Mouse (Mus musculus) intestine, embryonic 14.5 days (tissue): Measurements from ENCODE around the gene Cep63. TPM values are rescaled to one million over a fixed set of nuclear protein-coding genes. Genes with fewer than 3 reads are reported as not detected.

Experiments
- ATAC-seq: fragments of 200-750 bp; cut with Nextera tagmentation; replicated peaks from 2 replicates; pipeline ENCODE4 v1.8.0; 2017; ENCODE audit warnings: low read depth, moderate number of reproducible peaks, moderate TSS enrichment, moderate library complexity; ENCODE audit not compliant: low FRiP score, low TSS enrichment
- DNase-seq: peaks from one replicate; pipeline ENCODE4 v3.0.0-alpha.2; 2018; ENCODE audit warnings: low spot score
- H3K27ac ChIP-seq: fragments of 300-500 bp; sonication (generic); 2 replicates; pipeline ENCODE4 v1.5.1; 2014; ENCODE audit warnings: low read depth, mild to moderate bottlenecking, control low read depth
- H3K27me3 ChIP-seq: fragments of 300-500 bp; sonication (generic); replicated peaks from 2 replicates; pipeline ENCODE4 v1.6.1; 2014; ENCODE audit warnings: low read length, control low read depth; ENCODE audit not compliant: control insufficient read depth, insufficient read depth
- H3K36me3 ChIP-seq: fragments of 300-500 bp; sonication (generic); 2 replicates; pipeline ENCODE4 v1.6.1; 2014; ENCODE audit warnings: low read length, control low read depth; ENCODE audit not compliant: control insufficient read depth, insufficient read depth
- H3K4me1 ChIP-seq: fragments of 300-500 bp; sonication (generic); replicated peaks from 2 replicates; pipeline ENCODE4 v1.6.1; 2014; ENCODE audit warnings: low read length, control low read depth, mixed read lengths; ENCODE audit not compliant: control insufficient read depth, insufficient read depth
- H3K4me2 ChIP-seq: fragments of 300-500 bp; sonication (generic); 2 replicates; pipeline ENCODE4 v1.6.1; 2014; ENCODE audit warnings: low read length
- H3K4me3 ChIP-seq: fragments of 300-500 bp; sonication (generic); 2 replicates; pipeline ENCODE4 v1.5.1; 2014; ENCODE audit warnings: low read depth, low read length, control low read depth, mixed read lengths
- H3K9ac ChIP-seq: fragments of 300-500 bp; sonication (generic); 2 replicates; pipeline ENCODE4 v1.6.1; 2014; ENCODE audit warnings: mild to moderate bottlenecking, low read length
- H3K9me3 ChIP-seq: fragments of 300-500 bp; sonication (generic); 2 replicates; pipeline ENCODE4 v1.6.1; 2016; ENCODE audit warnings: low read length, control low read depth; ENCODE audit not compliant: control insufficient read depth
- WGBS: fragments of 180-500 bp; shearing (Covaris S2); extraction: QIAGEN DNeasy Blood & Tissue Kit; methylation state at CpG from one replicate; pipeline ENCODE4 v1.1.7; 2014; 5-methylcytosine and 5-hydroxymethylcytosine counted together
- polyA plus RNA-seq: library from polyadenylated mRNA; unstranded; fragments of >200 nt; fragmentation: Nextera tagmentation; extraction: Ambion mirVana; gene quantifications from 2 replicates; pipeline ENCODE4 v1.2.1, GENCODE M21; 2014

Gene Cep63
- polyA plus RNA-seq, 1 experiment from 2014 or later, result 46.2 TPM

DNA sequence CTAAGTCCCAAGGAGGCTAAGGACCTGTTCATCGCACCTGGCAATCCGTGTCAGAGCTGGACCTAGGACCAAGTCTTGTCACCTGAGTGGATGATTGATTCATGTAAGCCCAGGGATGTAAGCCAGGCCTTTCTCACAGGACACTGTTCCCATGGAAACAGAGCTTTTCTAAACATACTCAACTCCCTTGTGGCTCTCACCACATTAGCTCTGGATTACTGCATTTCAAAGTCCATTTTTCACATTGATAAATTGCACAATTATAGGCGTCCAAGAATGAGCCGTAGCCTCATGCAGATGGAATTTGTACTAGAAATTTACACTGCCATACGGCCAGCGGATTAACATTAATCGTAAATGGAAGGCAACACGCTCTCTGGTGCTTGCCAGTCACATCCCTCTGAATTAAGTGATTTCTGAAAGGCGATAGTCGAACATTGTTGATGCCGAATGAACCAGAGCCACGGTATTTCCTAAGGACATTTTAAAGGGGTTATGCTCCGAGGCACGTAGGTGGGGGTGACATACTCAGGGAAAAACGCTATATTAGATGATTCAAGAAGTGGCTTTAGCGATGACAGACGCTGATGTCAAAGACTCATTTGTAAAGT, 23.7 kb upstream of the Cep63 start:
- no peaks in the 10 kb centered on the region for H3K36me3 ChIP-seq
- peaks cover 26% of the 10 kb centered on the region for H3K4me1 ChIP-seq
- no peaks in the 10 kb centered on the region for H3K27me3 ChIP-seq
- H3K9me3 ChIP-seq, result 0 out of 2 replicates have a peak, but pooled peaks cover 2% of the 10 kb centered on the region
- ATAC-seq (peak; percentile 79), DNase-seq (peak; percentile 75)
- WGBS, result 14% methylated on average over 17 of the region's 17 CpGs
- H3K9ac ChIP-seq, result no peak overlapping the region
- no peak overlapping the region for H3K4me3 ChIP-seq
- H3K4me2 ChIP-seq, result peak overlapping the region; percentile 28
- peak overlapping the region; percentile 76 for H3K27ac ChIP-seq

DNA sequence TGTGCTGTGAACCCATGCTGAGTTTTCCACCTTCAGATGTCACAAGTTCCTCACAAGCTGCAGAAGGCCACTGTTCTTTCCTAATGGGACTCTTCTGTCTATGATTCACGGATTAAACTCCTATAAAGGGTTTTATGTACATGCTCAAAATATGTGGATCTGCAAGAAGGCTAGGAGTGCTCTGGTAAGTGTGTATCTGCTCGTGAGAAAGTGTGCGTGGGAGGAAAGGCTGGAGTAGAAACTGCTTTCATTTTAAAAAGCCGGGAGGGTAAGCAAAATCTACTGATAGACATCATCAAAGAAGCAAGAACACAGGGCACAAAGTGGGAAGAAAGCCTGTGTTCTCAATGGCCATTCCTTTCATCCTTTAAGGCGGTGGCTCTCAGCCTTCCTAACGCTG, 20.7 kb upstream of the Cep63 start:
- Histone ChIP-seq H3K27me3 (no peaks in the 10 kb centered on the region), H3K4me3 (no peak overlapping the region), H3K4me1 (peaks cover 55% of the 10 kb centered on the region), H3K4me2 (no peak overlapping the region), H3K9ac (no peak overlapping the region), H3K27ac (no peak overlapping the region), H3K36me3 (no peaks in the 10 kb centered on the region), H3K9me3 (no peaks in the 10 kb centered on the region)
- DNase-seq (no peak), ATAC-seq (no peak)
- 76% methylated on average over 6 of the region's 6 CpGs for WGBS

DNA sequence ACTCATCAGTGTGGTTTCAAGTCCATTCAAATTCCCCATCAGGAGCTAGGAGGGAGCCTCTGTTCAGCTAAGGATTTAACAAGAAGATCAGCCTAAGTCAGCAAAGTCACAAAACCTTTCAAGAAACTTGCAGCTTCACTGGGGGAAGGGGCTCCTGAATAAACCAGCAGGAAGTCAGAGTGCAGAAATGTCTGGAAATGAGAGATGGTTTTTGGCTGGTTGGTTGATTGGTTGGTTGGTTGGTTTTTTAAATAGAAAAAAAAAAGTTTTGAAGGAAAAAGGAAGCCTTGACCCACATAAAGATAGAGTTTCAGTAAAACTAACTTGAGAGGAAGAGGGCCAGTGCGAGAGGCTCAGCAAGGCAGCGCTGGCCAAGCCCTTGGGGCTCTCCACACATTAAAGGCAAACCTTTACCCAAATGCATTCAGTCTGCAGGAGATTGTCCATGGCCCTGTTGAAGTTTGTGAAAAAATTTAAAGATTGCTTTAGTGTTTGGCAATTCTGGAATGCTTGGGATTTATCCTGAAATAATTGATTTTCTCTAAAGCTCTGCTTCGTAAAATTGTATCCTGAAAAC, 18.9 kb upstream of the Cep63 start:
- Histone ChIP-seq H3K27ac (peak overlapping the region; percentile 96), H3K27me3 (no peaks in the 10 kb centered on the region), H3K4me1 (peaks cover 43% of the 10 kb centered on the region), H3K9me3 (no peaks in the 10 kb centered on the region), H3K9ac (no peak overlapping the region), H3K4me2 (no peak overlapping the region), H3K4me3 (no peak overlapping the region), H3K36me3 (no peaks in the 10 kb centered on the region)
- WGBS, result 60% methylated on average over 3 of the region's 3 CpGs
- ATAC-seq (no peak), DNase-seq (no peak)

DNA sequence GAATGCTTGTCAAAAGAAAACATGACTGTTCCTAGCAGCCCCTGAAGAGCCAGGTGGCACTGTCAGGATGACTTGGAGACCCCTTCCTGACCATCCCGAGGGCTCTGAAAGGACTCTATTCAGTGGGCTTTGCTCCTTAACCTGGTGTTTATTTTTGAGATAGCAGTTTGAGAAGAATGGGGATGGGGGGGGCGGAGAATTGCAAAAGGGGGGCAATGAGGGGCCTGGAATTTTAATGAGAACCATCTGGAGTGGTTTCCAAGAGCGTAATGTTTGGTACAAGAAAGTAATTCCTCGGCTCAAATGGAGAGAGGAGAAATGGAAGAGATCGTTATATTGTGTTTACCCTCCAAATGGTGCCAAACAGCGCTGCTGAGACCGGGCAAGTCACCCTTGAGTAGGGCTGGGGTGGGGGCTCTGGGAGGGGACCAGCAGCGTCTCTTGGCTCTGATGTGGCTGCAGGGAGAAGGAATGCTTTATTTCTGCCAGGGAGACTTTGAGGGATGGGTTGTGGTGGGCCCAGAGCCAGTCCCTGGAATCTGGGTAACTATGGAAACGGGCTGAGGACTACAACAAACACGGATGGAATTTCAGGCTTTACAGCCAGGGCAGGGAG, 17.3 kb upstream of the Cep63 start:
- H3K4me1 ChIP-seq, result peaks cover 46% of the 10 kb centered on the region
- peak overlapping the region; percentile 96 for H3K27ac ChIP-seq
- H3K27me3 ChIP-seq, result no peaks in the 10 kb centered on the region
- H3K36me3 ChIP-seq, result no peaks in the 10 kb centered on the region
- no peak overlapping the region for H3K4me3 ChIP-seq
- H3K9ac ChIP-seq, result peak overlapping the region; percentile 38
- WGBS, result 3% methylated on average over 10 of the region's 10 CpGs
- no peaks in the 10 kb centered on the region for H3K9me3 ChIP-seq
- DNase-seq (peak; percentile 90), ATAC-seq (peak; percentile 77)
- peak overlapping the region; percentile 43 for H3K4me2 ChIP-seq

DNA sequence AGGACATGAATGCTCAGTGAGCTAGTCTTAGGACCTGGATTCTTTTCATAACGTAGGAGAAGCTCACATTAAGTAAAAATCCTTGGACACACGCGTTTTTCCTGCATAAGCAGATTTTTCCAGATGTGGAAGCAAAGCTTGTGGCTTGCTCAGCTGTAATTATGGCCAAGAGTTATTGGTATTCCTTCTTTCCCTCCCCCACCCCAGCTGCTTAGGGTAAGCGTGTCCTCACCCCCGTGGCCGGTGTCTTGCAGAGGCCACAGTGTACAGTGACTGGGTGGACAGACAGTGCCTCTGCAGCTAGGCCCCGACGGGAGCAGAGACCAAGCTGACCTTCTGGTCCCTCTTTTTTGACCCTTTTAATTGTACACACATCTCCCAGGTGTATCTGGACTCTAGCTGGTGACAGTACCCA, 16.7 kb upstream of the Cep63 start:
- H3K9ac ChIP-seq, result peak overlapping the region; percentile 38; the same call in 1 of the 2 replicates
- peak; percentile 69 for DNase-seq
- H3K4me1 ChIP-seq, result peaks cover 46% of the 10 kb centered on the region

DNA sequence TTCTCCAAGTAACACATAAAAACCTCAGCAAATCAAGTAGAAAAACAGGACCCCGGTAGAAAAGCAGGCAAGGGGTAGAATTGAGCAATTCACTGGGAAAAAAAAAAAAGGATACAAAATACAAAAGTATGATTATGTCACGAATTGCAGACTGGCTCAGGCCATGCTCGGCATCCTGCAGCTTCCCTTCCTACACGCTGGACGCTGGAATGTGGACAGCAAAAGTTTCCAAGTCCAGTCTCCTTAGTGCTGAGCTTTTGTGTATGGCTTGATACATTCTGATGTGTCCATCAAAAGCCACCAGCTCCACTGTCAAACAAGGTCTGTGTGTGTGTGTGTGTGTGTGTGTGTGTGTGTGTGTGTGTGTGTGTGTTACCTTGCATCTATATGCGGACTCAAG, 15.2 kb upstream of the Cep63 start:
- H3K27me3 ChIP-seq, result no peaks in the 10 kb centered on the region
- no peak overlapping the region for H3K9ac ChIP-seq
- H3K27ac ChIP-seq, result no peak overlapping the region
- H3K4me2 ChIP-seq, result no peak overlapping the region
- H3K36me3 ChIP-seq, result no peaks in the 10 kb centered on the region
- H3K4me1 ChIP-seq, result peaks cover 48% of the 10 kb centered on the region
- H3K9me3 ChIP-seq, result no peaks in the 10 kb centered on the region
- WGBS, result 61% methylated on average over 6 of the region's 6 CpGs
- no peak for ATAC-seq
- no peak for DNase-seq
- H3K4me3 ChIP-seq, result no peak overlapping the region

More for the DNA sequence above, 16.7 kb upstream of the Cep63 start:
- Histone ChIP-seq H3K27ac (peak overlapping the region; percentile 96), H3K9me3 (no peaks in the 10 kb centered on the region), H3K27me3 (no peaks in the 10 kb centered on the region), H3K4me3 (no peak overlapping the region), H3K4me2 (peak overlapping the region; percentile 43), H3K36me3 (no peaks in the 10 kb centered on the region)
- WGBS, result 14% methylated on average over 8 of the region's 8 CpGs
- peak; percentile 22; the same call in 1 of the 2 replicates for ATAC-seq

DNA sequence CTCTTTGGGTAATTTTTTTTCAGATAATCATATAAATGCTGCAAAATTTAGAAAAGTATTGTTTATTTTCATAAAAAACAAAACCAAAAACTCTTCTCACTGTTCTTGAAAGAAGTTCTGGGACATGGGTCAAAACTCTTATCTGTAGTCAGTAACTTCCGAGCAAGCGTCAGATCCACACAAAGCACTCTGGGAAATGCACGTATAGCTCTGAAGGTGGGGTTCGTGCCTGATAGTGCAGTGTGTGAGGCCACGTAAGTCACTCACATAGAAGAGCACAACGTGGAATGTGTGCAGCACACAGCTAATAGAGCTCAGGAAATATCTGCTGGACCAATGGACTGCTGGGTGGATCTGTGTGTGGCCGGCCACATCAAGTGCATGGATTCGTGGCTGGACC, 13.2 kb upstream of the Cep63 start:
- 76% methylated on average over 8 of the region's 8 CpGs for WGBS
- ATAC-seq, result no peak

DNA sequence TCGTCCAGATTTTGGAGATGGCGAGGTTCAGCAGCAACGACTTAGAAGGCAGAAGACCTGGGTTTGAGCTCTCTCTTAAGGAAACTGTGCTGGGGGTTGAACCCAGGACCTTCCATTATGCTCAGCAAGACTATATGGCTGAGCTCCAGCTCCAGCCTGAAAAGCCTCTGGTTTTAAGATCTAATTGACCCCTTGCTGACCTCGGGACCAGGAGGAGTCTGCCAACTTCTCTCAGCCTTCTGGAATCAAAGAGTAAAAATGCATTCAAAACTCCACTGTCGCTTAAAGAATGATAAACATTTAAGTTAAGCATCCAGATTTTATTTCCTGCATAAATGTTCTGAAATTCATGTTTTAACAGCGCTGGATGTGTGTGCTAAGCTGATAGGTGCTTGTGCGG, 12.6 kb upstream of the Cep63 start:
- ATAC-seq (no peak), DNase-seq (no peak)
- H3K4me3 ChIP-seq, result no peak overlapping the region
- H3K9me3 ChIP-seq, result no peaks in the 10 kb centered on the region
- no peaks in the 10 kb centered on the region for H3K27me3 ChIP-seq
- H3K4me1 ChIP-seq, result peaks cover 36% of the 10 kb centered on the region
- H3K36me3 ChIP-seq, result peaks cover 7% of the 10 kb centered on the region; the same call in 1 of the 2 replicates
- 42% methylated on average over 7 of the region's 7 CpGs for WGBS
- peak overlapping the region; percentile 59 for H3K27ac ChIP-seq
- no peak overlapping the region for H3K9ac ChIP-seq
- no peak overlapping the region for H3K4me2 ChIP-seq

More for the DNA sequence above, 13.2 kb upstream of the Cep63 start:
- Histone ChIP-seq H3K9me3 (no peaks in the 10 kb centered on the region), H3K27me3 (no peaks in the 10 kb centered on the region), H3K4me1 (peaks cover 42% of the 10 kb centered on the region), H3K27ac (peak overlapping the region; percentile 59), H3K4me3 (no peak overlapping the region), H3K4me2 (no peak overlapping the region), H3K9ac (no peak overlapping the region), H3K36me3 (peaks cover 2% of the 10 kb centered on the region; the same call in 1 of the 2 replicates)
- no peak for DNase-seq
